Mouse (Mus musculus) ES-Bruce4 (cell line): ENCODE data around the gene C8g. TPM values are rescaled to one million over a fixed set of nuclear protein-coding genes. Genes with fewer than 3 reads are reported as not detected.

Experiments used
- H3K27ac ChIP-seq: 2 replicates; pipeline ENCODE4 v1.5.1; 2012; ENCODE audit warnings: low read length, inconsistent platforms; ENCODE audit not compliant: insufficient read depth
- H3K27me3 ChIP-seq: 2 replicates; pipeline ENCODE4 v1.6.1; 2012; ENCODE audit warnings: mild to moderate bottlenecking, low read length, inconsistent platforms; ENCODE audit not compliant: control insufficient read depth, poor library complexity, insufficient read depth, severe bottlenecking
- H3K36me3 ChIP-seq: 2 replicates; pipeline ENCODE4 v1.6.1; 2012; ENCODE audit warnings: inconsistent platforms, mild to moderate bottlenecking, low read length, moderate library complexity; ENCODE audit not compliant: control insufficient read depth, poor library complexity, insufficient read depth, severe bottlenecking
- H3K4me1 ChIP-seq: one replicate; pipeline ENCODE4 v1.8.1; 2011; ENCODE audit warnings: low read length; ENCODE audit not compliant: control insufficient read depth, insufficient read depth
- H3K4me3 ChIP-seq: 2 replicates; pipeline ENCODE4 v1.5.1; 2011; ENCODE audit warnings: low read depth, mild to moderate bottlenecking, low read length
- H3K9ac ChIP-seq: 2 replicates; pipeline ENCODE4 v1.6.1; 2012; ENCODE audit warnings: low read depth, mild to moderate bottlenecking, inconsistent platforms; ENCODE audit not compliant: poor library complexity, severe bottlenecking
- H3K9me3 ChIP-seq: replicated peaks from 2 replicates; pipeline ENCODE4 v1.6.1; 2012; ENCODE audit warnings: mild to moderate bottlenecking, low read length, inconsistent platforms; ENCODE audit not compliant: control insufficient read depth, poor library complexity, insufficient read depth, severe bottlenecking
- CTCF ChIP-seq: IDR thresholded peaks from one replicate; pipeline ENCODE4 v1.8.1; 2011; ENCODE audit warnings: low read depth, low read length
- EP300 ChIP-seq: IDR thresholded peaks from 2 replicates; pipeline ENCODE4 v1.6.1; 2011; ENCODE audit warnings: low read depth, low read length; ENCODE audit not compliant: insufficient read depth
- POLR2A ChIP-seq: IDR thresholded peaks from one replicate; pipeline ENCODE4 v1.8.1; 2011; ENCODE audit warnings: low read length; ENCODE audit not compliant: insufficient read depth
- polyA plus RNA-seq: library from polyadenylated mRNA; stranded (reverse); fragments of >200 nt; gene quantifications from 2 replicates; pipeline ENCODE4 v1.2.4, GENCODE M21; 2011; ENCODE audit warnings: low read depth; ENCODE audit not compliant: missing spikeins, insufficient read depth, insufficient read length

Gene C8g
- polyA plus RNA-seq, result 3.5 and 4.9 TPM in 2 replicates

DNA sequence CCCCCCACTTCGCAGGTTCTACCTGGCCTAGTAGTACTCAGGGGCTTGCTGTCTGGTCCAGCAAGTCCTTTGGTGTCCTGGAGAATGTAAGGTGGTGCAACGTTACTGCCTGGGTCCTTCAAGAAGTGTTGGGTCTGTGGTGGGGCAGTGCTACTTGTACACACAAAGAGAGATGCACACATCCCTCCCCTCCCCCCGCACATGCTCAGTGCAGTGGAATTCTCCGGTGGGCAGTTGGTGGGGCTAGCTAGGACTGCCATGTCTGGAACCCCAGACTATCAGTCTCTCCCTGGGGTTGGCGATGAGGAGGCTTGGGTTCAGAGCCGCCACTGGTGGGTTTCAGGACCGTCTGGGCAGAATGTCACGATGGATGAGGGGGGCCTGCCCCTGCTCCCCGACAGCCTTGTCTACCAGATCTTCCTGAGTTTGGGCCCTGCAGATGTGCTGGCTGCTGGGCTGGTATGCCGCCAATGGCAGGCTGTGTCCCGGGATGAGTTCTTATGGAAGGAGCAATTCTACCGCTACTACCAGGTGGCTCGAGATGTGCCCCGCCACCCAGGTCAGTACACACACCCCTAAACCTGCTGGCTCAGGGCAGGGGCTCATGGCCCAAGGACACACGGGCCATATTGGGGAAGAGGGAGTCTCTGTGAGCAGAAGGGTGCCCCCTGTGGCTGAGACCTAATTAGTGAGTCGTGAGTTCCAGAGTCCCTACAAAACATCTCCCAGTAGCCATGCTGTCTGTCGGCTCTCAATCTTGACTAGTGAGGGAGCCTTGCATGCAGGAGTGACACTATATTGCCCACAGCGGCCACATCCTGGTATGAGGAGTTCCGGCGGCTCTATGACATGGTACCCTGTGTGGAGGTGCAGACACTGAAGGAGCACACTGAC, at the start of gene C8g:
Gene C8g, minus strand, starts transcription at position 127 of the 894 bp plus-strand sequence.
- Histone ChIP-seq H3K27me3 (no peaks in the 10 kb centered on the region), H3K4me3 (peak within 1 kb of the TSS; percentile 88), H3K4me1 (no peaks in the 10 kb centered on the region), H3K27ac (no peak within 1 kb of the TSS), H3K9ac (peak within 1 kb of the TSS; percentile 67), H3K36me3 (no peaks in the 10 kb centered on the region), H3K9me3 (no peaks in the 10 kb centered on the region)
- TF ChIP-seq CTCF (peak; percentile 19), POLR2A (no peak)

DNA sequence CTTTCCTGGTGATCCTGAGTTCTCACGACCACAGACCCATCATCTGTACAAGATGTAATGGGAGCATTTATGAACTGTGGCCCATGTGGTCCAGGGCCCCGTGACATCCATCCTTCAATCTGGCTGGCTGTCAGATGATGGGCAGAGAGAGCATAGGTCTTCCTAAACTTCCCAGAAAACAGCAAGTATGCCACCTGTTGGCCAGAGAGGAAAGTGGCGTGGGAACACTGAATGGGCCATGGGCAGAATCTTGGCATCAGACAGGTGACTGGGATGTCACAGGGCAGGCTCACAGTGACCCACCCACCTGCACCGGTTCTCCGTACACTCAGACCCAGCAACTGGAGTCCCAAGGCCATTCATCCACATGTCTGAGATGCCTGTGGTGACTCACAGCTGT, 49.7 kb upstream of the C8g start:
- Histone ChIP-seq H3K4me1 (no peaks in the 10 kb centered on the region), H3K9me3 (no peaks in the 10 kb centered on the region), H3K36me3 (no peaks in the 10 kb centered on the region), H3K4me3 (no peak overlapping the region), H3K27me3 (no peaks in the 10 kb centered on the region), H3K9ac (no peak overlapping the region), H3K27ac (no peak overlapping the region)
- TF ChIP-seq CTCF (peak; percentile 70), POLR2A (no peak)

DNA sequence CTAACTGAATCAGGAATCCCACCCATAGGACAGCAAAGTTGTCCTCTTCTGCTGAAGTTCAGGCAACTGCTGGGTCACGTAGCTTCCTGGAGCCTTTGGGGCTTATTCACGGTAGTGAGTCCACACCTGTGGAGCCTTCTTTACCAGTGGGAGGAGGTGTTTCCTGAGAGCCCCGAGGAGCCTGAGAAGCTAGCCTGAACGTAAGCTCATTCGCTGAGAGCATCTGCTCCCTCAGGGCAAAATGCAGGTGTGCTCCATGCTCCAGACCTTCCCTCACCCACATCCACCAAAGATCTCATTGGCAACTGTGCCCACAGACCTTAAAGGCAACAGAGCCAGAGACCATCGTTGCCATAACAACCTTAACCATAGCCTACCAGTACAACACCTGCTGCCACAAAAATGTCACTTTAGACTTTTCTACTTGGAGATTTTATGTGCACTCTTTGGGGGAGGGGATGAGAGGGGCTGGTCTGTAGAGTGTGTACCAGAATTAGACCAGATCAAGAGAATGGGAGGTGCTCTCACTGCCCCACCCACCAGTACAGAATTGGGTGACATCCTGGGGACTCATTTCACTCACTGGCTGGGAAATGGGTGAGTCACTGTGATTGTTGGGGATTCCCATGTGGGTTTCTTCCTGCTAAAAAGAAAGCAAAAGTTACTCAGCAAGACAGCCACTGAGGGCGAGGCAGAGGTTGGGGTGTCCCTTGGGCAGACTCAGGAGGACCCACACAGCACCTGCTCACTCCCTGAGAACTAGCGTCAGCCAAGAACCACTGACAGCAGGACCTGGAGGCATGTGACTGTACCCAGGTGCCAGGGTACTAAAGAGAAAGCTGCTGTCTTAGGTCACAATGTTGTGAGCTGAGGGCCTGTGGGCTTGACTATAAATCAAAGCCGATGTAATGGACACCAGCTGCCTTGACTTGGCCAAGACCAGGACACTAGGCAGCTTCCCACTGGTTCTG, 47.8 kb upstream of the C8g start:
- TF ChIP-seq POLR2A (no peak), EP300 (no peak), CTCF (no peak)
- no peaks in the 10 kb centered on the region for H3K9me3 ChIP-seq

DNA sequence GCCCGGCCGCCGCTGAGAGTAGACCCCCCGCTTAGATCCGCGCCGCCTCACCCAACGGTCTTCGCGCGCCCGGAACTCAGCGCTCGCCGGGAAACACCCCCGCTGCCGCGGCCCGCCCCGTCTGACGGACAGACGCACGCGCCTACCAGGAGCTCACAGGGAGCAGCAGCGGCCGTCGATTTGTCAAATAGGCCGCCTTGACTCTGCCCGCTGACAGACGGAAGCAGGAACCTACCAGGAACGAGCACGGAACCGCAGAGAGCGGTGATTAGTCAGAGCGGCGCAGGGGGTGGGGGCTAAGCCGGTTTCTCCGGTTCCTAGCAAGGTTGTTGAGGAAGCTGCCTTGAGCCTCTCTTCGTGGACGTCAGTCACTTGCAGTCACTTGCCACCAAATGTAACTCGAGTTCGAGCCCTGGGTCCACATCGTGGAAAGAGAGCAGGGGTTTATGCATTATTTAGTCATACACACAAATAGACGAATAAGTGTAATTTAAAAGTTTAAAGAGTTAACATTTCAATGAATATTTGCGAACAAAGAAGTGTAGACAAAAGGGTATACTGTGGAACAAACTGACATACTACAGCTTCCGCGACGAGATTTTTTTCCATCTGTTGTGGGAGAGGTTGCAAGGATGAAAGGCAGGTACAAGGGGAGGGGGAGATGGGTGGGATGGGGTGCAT, 45.4 kb upstream of the C8g start, which contains the start of gene Traf2:
Gene Traf2, minus strand, starts transcription at position 130 of the 681 bp plus-strand sequence.
- H3K4me3 ChIP-seq, result peak within 1 kb of the TSS; percentile 69
- no peak within 1 kb of the TSS for H3K27ac ChIP-seq
- no peaks in the 10 kb centered on the region for H3K36me3 ChIP-seq

More for the DNA sequence above, 47.8 kb upstream of the C8g start:
- Histone ChIP-seq H3K27me3 (no peaks in the 10 kb centered on the region), H3K4me1 (peaks cover 2% of the 10 kb centered on the region), H3K36me3 (no peaks in the 10 kb centered on the region), H3K4me3 (no peak overlapping the region), H3K9ac (no peak overlapping the region), H3K27ac (no peak overlapping the region)

DNA sequence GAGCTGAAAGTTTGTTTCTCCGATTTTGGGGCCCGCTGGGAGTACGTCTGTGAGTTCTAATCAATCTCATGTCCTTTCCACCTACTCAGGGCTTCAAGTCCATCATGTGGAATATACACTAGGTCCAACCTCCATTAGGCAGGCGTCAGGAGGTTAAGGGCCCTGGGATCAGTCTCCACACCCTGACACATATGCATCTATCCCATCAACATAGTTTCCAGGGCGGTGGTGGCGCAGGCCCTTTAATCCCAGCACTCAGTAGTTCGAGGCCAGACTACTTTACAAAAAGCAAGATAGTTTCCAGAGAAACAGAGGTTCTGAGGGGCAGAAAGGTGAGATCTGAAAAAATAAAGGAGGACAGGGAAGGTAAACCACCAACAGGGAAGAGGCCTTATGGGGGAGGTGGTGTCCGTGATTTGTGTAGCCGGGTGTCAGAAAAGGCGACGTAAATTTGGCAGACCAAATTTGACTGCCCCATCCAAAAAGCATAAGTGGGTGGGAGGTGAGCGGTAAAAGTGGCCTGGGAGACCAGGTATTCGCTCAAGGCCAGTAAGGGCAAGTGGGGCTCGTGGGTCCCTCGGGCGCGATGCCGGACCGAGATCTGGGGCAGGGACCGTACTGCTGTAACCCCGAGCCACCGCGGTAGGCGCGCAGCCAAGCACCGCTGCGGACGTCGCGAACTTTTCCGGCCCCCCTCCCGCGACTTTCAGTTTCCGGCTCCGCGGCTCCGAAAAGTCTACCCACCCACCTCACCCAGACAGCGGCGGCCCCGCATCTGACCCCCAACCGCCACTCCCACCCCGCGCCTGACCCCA, 44.7 kb upstream of the C8g start:
- H3K4me1 ChIP-seq, result peaks cover 2% of the 10 kb centered on the region
- peak overlapping the region; percentile 70 for H3K9ac ChIP-seq
- TF ChIP-seq EP300, result no peak
- TF ChIP-seq POLR2A, result no peak
- TF ChIP-seq CTCF, result no peak
- no peak overlapping the region for H3K27ac ChIP-seq
- no peaks in the 10 kb centered on the region for H3K9me3 ChIP-seq
- H3K27me3 ChIP-seq, result no peaks in the 10 kb centered on the region
- H3K4me3 ChIP-seq, result peak overlapping the region; percentile 69
- no peaks in the 10 kb centered on the region for H3K36me3 ChIP-seq

More for the DNA sequence above, 45.4 kb upstream of the C8g start, which contains the start of gene Traf2:
- peaks cover 2% of the 10 kb centered on the region for H3K4me1 ChIP-seq
- no peaks in the 10 kb centered on the region for H3K9me3 ChIP-seq
- peak within 1 kb of the TSS; percentile 70 for H3K9ac ChIP-seq
- peak; percentile 7 for TF ChIP-seq POLR2A
- no peak for TF ChIP-seq EP300
- no peaks in the 10 kb centered on the region for H3K27me3 ChIP-seq
